Mouse (Mus musculus) midbrain, embryonic 13.5 days (tissue): ENCODE measurements at regions not wholly inside any gene's neighbourhood (a gene's known extent, or its start where the extent isn't known, plus 50 kb on each side); places are given as distances from the start of the nearest gene placed in this dataset.

Experiments used
- ATAC-seq: fragments of 200-750 bp; cut with Nextera tagmentation; 2 replicates; pipeline ENCODE4 v1.8.0; 2017; ENCODE audit warnings: mild to moderate bottlenecking, moderate TSS enrichment, moderate library complexity
- H3K27ac ChIP-seq: fragments of 300-500 bp; sonication (generic); 2 replicates; pipeline ENCODE4 v1.5.1; 2015; ENCODE audit warnings: inconsistent platforms, mild to moderate bottlenecking, moderate library complexity
- H3K27me3 ChIP-seq: fragments of 300-500 bp; sonication (generic); 2 replicates; pipeline ENCODE4 v1.6.1; 2015; ENCODE audit warnings: mild to moderate bottlenecking, inconsistent platforms
- H3K36me3 ChIP-seq: fragments of 300-500 bp; sonication (generic); 2 replicates; pipeline ENCODE4 v1.6.1; 2015; ENCODE audit warnings: mild to moderate bottlenecking, inconsistent platforms
- H3K4me1 ChIP-seq: fragments of 300-500 bp; sonication (generic); replicated peaks from 2 replicates; pipeline ENCODE4 v1.6.1; 2015; ENCODE audit warnings: inconsistent platforms
- H3K4me2 ChIP-seq: fragments of 300-500 bp; sonication (generic); replicated peaks from 2 replicates; pipeline ENCODE4 v1.6.1; 2015; ENCODE audit warnings: moderate library complexity, mild to moderate bottlenecking, inconsistent platforms
- H3K4me3 ChIP-seq: fragments of 300-500 bp; sonication (generic); replicated peaks from 2 replicates; pipeline ENCODE4 v1.5.1; 2015; ENCODE audit warnings: mild to moderate bottlenecking, inconsistent platforms
- H3K9ac ChIP-seq: fragments of 300-500 bp; sonication (generic); replicated peaks from 2 replicates; pipeline ENCODE4 v1.6.1; 2015; ENCODE audit warnings: mild to moderate bottlenecking, inconsistent platforms
- H3K9me3 ChIP-seq: fragments of 300-500 bp; sonication (generic); 2 replicates; pipeline ENCODE4 v1.6.1; 2016; ENCODE audit warnings: mild to moderate bottlenecking, inconsistent platforms
- WGBS: fragments of 180-500 bp; shearing (Covaris S2); methylation state at CpG from one replicate; pipeline ENCODE4 v1.1.7; 2015; 5-methylcytosine and 5-hydroxymethylcytosine counted together

DNA sequence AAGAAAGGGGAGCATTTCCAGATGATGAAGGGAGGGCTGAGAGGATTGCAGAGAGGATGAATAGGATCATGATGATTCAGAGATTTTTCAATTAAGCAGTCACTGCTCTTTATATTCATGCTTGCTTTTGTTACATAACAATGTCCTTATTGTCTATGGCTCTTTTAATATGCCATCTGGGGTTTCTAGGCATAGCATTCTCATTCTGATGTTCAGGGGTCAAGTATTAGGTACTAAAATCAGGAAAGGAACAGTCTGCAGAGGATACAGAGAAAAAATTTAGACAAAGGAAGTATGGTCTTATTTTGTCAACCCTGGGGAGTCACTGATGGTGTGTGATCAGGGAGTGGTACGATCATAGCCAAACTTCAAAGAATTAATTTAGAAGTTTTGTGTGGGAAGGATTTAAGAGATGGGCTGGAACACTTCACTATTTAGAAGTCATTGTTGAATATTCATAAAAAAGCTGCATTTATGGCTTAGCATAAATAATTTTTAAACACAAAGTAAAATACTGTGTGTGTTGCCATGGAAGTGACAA lies 176.6 kb upstream of the Vstm2a start:
- no peak overlapping the region for H3K27ac ChIP-seq
- no peaks in the 10 kb centered on the region for H3K36me3 ChIP-seq
- H3K4me3 ChIP-seq: no peak overlapping the region
- WGBS: 25% methylated on average over 1 of the region's 1 CpGs
- H3K9ac ChIP-seq: no peak overlapping the region
- H3K4me1 ChIP-seq: 0 out of 2 replicates have a peak, but pooled peaks cover 4% of the 10 kb centered on the region
- peak; percentile 53; the same call in 1 of the 2 replicates for ATAC-seq
- no peaks in the 10 kb centered on the region for H3K27me3 ChIP-seq
- no peak overlapping the region for H3K4me2 ChIP-seq
- no peaks in the 10 kb centered on the region for H3K9me3 ChIP-seq

- H3K36me3 ChIP-seq: no peaks in the 10 kb centered on the region
Observed at GRCm38 (mm10) chr11:16113843-16114242, 143.7 kb upstream of the Vstm2a start.

More at GRCm38 (mm10) chr11:16113843-16114242, 143.7 kb upstream of the Vstm2a start:
- Histone ChIP-seq H3K9ac (no peak overlapping the region), H3K27ac (no peak overlapping the region), H3K4me3 (no peak overlapping the region), H3K9me3 (no peaks in the 10 kb centered on the region), H3K4me1 (no peaks in the 10 kb centered on the region), H3K27me3 (no peaks in the 10 kb centered on the region), H3K4me2 (no peak overlapping the region)
- ATAC-seq: no peak
